Mouse (Mus musculus): ENCODE measurements around the gene Egr2.

GRCm38 (mm10) chr10:67493556-67493955 is 41.7 kb upstream of the Egr2 start:
- no peak for TF ChIP-seq CTCF (IDR thresholded peaks at IDR 0.05; ENCODE audit: low read depth, low read length)
- TF ChIP-seq EP300 (IDR thresholded peaks at IDR 0.05; ENCODE audit: insufficient read depth, low read depth, low read length): no peak
- no peak for TF ChIP-seq POLR2A (IDR thresholded peaks at IDR 0.05; ENCODE audit: insufficient read depth, low read length)
